Mouse (Mus musculus): ENCODE data around the gene Alox12. TPM values are rescaled to one million over a fixed set of nuclear protein-coding genes. Genes with fewer than 3 reads are reported as not detected.

Gene Alox12
- polyA plus RNA-seq (2015; fragmentation: Nextera tagmentation; extraction: Ambion mirVana): 17.8 and 20.0 TPM in 2 replicates

- Histone ChIP-seq H3K27ac (ENCODE audit: low read depth) (no peak within 1 kb of the TSS), H3K4me1 (ENCODE audit: insufficient read depth) (no peaks in the 10 kb centered on the region), H3K4me3 (ENCODE audit: low read depth, low read length) (peak within 1 kb of the TSS; percentile 12; the same call in 1 of the 2 replicates), H3K9me3 (ENCODE audit: low read length) (no peaks in the 10 kb centered on the region), H3K9ac (replicated peaks) (no peak within 1 kb of the TSS), H3K4me2 (ENCODE audit: low read depth, low read length) (peak within 1 kb of the TSS; percentile 44), H3K36me3 (replicated peaks; ENCODE audit: insufficient read depth, low read length) (no peaks in the 10 kb centered on the region), H3K27me3 (ENCODE audit: insufficient read depth, low read length) (peaks cover 40% of the 10 kb centered on the region)
- WGBS (ENCODE audit: insufficient replicate concordance): 5% methylated on average over 25 of the region's 25 CpGs
- ATAC-seq (peak; percentile 67), DNase-seq (no peak)
- no peak for TF ChIP-seq EP300 (IDR thresholded peaks at IDR 0.05; ENCODE audit: low read depth)
- peak; percentile 60 for TF ChIP-seq CTCF (IDR thresholded peaks at IDR 0.05; ENCODE audit: low read depth)
Observed at GRCm38 (mm10) chr11:70254931-70255531, at the start of gene Alox12. Gene Alox12 (minus strand): TSS chr11:70255353.

- Histone ChIP-seq H3K27me3 (ENCODE audit: insufficient read depth, low read length) (no peaks in the 10 kb centered on the region), H3K9ac (replicated peaks) (no peak overlapping the region), H3K9me3 (ENCODE audit: low read length) (no peaks in the 10 kb centered on the region), H3K27ac (ENCODE audit: low read depth) (no peak overlapping the region), H3K4me2 (ENCODE audit: low read depth, low read length) (no peak overlapping the region), H3K36me3 (replicated peaks; ENCODE audit: insufficient read depth, low read length) (no peaks in the 10 kb centered on the region), H3K4me3 (ENCODE audit: low read depth, low read length) (no peak overlapping the region), H3K4me1 (ENCODE audit: insufficient read depth) (peaks cover 4% of the 10 kb centered on the region)
- ATAC-seq (no peak; the same call in 1 of the 2 replicates), DNase-seq (no peak)
- 54% methylated on average over 4 of the region's 4 CpGs for WGBS (ENCODE audit: insufficient replicate concordance)
- peak; percentile 74 for TF ChIP-seq EP300 (IDR thresholded peaks at IDR 0.05; ENCODE audit: low read depth)
- TF ChIP-seq CTCF (IDR thresholded peaks at IDR 0.05; ENCODE audit: low read depth): no peak
Observed at GRCm38 (mm10) chr11:70302293-70302692, 47.1 kb upstream of the Alox12 start.

DNA sequence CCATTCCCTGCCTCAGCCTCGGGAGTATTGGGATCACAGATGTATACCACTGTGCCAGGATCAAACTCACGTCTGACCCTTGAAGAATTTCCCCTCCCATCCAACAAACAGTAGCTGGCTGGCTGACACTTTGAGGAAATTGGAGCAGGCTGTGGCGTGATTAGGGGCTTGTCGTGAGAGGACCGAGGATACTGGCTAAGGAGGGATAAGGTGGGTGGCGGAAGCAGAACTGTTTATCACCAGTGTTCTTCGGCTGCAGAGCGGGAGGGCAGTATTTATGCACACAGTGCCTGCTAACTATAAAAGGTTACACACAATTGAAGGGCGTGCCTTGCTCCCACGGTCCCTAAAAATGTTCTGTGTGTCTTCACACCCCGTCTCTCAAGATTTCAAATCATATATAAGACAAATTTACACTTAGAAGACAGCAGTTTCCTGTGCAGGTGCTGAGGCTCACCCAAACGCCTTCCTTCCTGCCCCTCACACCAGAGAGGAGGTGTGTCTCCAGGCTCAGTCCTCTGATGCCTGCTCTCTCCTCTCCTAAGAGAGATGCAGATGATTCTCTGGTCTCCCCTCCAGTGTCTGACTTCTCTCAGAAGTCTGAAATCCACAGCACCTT is 42.8 kb upstream of the Alox12 start:
- Histone ChIP-seq H3K36me3 (replicated peaks; ENCODE audit: insufficient read depth, low read length) (no peaks in the 10 kb centered on the region), H3K27ac (ENCODE audit: low read depth) (0 out of 2 replicates have a peak overlapping the region, but pooled peaks have one; percentile 11), H3K9me3 (ENCODE audit: low read length) (no peaks in the 10 kb centered on the region), H3K4me2 (ENCODE audit: low read depth, low read length) (no peak overlapping the region; the same call in 1 of the 2 replicates), H3K27me3 (ENCODE audit: insufficient read depth, low read length) (no peaks in the 10 kb centered on the region), H3K4me3 (ENCODE audit: low read depth, low read length) (no peak overlapping the region), H3K9ac (replicated peaks) (no peak overlapping the region), H3K4me1 (ENCODE audit: insufficient read depth) (no peaks in the 10 kb centered on the region)
- WGBS (ENCODE audit: insufficient replicate concordance): 18% methylated on average over 12 of the region's 12 CpGs
- TF ChIP-seq EP300 (IDR thresholded peaks at IDR 0.05; ENCODE audit: low read depth): no peak
- TF ChIP-seq CTCF (IDR thresholded peaks at IDR 0.05; ENCODE audit: low read depth): no peak
- no peak for ATAC-seq
- DNase-seq: no peak

GRCm38 (mm10) chr11:70297405-70297804 is 42.3 kb upstream of the Alox12 start:
- DNase-seq: no peak
- no peaks in the 10 kb centered on the region for H3K4me1 ChIP-seq (ENCODE audit: insufficient read depth)
- no peak overlapping the region for H3K9ac ChIP-seq (replicated peaks)
- no peak for TF ChIP-seq CTCF (IDR thresholded peaks at IDR 0.05; ENCODE audit: low read depth)
- TF ChIP-seq EP300 (IDR thresholded peaks at IDR 0.05; ENCODE audit: low read depth): no peak
- no peaks in the 10 kb centered on the region for H3K36me3 ChIP-seq (replicated peaks; ENCODE audit: insufficient read depth, low read length)
- 29% methylated on average over 4 of the region's 4 CpGs for WGBS (ENCODE audit: insufficient replicate concordance)
- no peak for ATAC-seq
- H3K4me2 ChIP-seq (ENCODE audit: low read depth, low read length): no peak overlapping the region
- H3K27ac ChIP-seq (ENCODE audit: low read depth): no peak overlapping the region
- H3K4me3 ChIP-seq (ENCODE audit: low read depth, low read length): no peak overlapping the region
- no peaks in the 10 kb centered on the region for H3K9me3 ChIP-seq (ENCODE audit: low read length)
- H3K27me3 ChIP-seq (ENCODE audit: insufficient read depth, low read length): no peaks in the 10 kb centered on the region

DNA sequence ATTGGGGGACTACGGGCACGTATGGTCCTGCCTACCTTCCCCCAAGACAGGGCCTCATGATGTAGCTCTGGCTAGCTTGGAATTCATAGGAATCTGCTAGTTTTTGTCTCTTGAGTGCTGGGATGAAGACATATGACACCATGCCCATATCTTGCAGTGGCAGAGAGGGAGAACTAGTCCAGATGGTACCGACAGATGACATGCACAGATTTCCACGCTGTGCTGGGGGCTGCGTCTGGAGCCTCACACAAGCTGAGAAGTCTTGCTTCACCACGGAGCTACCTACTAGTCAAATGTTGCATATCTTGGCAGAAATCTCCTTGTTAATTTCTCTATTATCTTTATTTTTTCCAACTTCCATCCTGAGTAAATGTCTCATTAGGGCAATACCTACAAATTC is 38.7 kb upstream of the Alox12 start:
- Histone ChIP-seq H3K9ac (replicated peaks) (no peak overlapping the region), H3K9me3 (ENCODE audit: low read length) (no peaks in the 10 kb centered on the region), H3K36me3 (replicated peaks; ENCODE audit: insufficient read depth, low read length) (no peaks in the 10 kb centered on the region), H3K27me3 (ENCODE audit: insufficient read depth, low read length) (no peaks in the 10 kb centered on the region), H3K27ac (ENCODE audit: low read depth) (no peak overlapping the region), H3K4me1 (ENCODE audit: insufficient read depth) (no peaks in the 10 kb centered on the region), H3K4me3 (ENCODE audit: low read depth, low read length) (no peak overlapping the region), H3K4me2 (ENCODE audit: low read depth, low read length) (no peak overlapping the region)
- 78% methylated on average over 6 of the region's 6 CpGs for WGBS (ENCODE audit: insufficient replicate concordance)
- no peak for TF ChIP-seq CTCF (IDR thresholded peaks at IDR 0.05; ENCODE audit: low read depth)
- no peak for TF ChIP-seq EP300 (IDR thresholded peaks at IDR 0.05; ENCODE audit: low read depth)
- ATAC-seq: no peak
- DNase-seq: no peak

DNA sequence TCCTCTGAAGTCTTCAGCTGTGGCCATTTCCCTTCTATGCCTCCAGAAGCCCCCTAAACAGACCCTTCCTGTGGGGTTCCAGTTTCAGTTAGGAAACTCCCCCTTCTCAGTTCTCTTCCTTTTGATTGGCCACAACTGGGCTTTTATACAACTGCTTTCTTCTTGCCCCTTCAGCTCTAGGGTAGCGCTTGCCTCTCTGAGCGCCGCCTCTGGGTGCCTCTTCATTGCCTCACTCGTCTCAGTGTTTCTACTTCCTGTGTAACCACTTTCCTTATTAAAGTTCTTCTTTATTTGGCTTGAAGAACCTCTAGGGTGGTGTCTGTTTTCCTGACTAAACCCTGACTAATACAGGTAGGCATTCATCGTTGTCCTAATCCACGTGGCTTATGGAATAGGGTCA is 36.1 kb upstream of the Alox12 start:
- Histone ChIP-seq H3K4me2 (ENCODE audit: low read depth, low read length) (no peak overlapping the region), H3K36me3 (replicated peaks; ENCODE audit: insufficient read depth, low read length) (no peaks in the 10 kb centered on the region), H3K27ac (ENCODE audit: low read depth) (no peak overlapping the region), H3K9ac (replicated peaks) (no peak overlapping the region), H3K4me1 (ENCODE audit: insufficient read depth) (no peaks in the 10 kb centered on the region), H3K9me3 (ENCODE audit: low read length) (no peaks in the 10 kb centered on the region), H3K27me3 (ENCODE audit: insufficient read depth, low read length) (no peaks in the 10 kb centered on the region), H3K4me3 (ENCODE audit: low read depth, low read length) (no peak overlapping the region)
- no peak for ATAC-seq
- TF ChIP-seq EP300 (IDR thresholded peaks at IDR 0.05; ENCODE audit: low read depth) (no peak), CTCF (IDR thresholded peaks at IDR 0.05; ENCODE audit: low read depth) (no peak)
- WGBS (ENCODE audit: insufficient replicate concordance): 50% methylated on average over 6 of the region's 6 CpGs
- no peak for DNase-seq
